Mouse (Mus musculus): Measurements from ENCODE around the gene Tmem270. TPM values are rescaled to one million over a fixed set of nuclear protein-coding genes. Genes with fewer than 3 reads are reported as not detected.
A peak's percentile ranks its signal among the peaks of the same experiment; 100 is the strongest.
"Not testable (repeated sequence)": the region's sequence is repeated elsewhere in the genome, so short reads cannot be mapped to it uniquely, and the experiment has no call there.

Gene Tmem270
- not detected for total RNA-seq (2021)
- long read RNA-seq: 0 reads

DNA sequence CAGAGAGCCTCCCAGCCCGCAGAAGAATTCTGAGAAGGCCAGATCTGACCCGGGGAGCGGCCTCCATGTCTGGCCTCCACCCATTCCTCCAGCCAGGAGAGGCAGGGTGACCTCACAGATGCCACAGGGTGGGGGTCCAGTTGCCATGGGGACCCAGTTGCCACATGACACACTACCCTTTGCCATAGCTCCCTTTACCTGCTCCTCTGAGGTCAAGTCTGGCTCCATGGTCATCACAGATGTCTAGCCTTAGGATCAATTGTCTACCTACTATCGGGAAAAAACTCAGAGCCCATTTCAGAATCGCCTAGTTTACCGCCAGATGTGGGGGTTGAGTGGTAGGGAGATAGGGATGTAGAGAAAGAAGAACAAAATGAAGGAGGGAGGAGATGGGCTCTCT lies at the start of gene Tmem270:
TSS of gene Tmem270 (minus strand) at position 101 of the 400 bp plus-strand sequence.
- no peak for DNase-seq (ENCODE audit: low spot score in 2 of 2)

DNA sequence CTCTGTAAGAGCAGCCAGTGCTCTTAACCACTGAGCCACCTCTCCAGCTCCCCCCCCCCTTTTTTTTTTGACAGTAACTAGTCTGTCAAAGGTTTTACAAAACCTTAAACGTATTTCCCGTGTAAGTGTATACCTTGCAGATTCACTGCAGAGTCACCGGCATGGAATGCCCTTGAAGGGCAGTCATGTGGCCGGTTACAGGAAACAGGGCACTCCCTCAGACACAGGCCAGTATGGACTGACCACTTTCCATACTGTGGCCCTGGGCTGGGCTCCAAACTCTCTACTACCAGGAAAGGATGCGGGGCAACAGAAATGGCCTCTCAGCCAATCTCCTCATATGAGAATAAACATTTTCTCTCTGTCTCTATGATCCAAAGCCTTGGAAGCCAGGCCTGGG lies 49.0 kb upstream of the Tmem270 start:
- no peak for DNase-seq (ENCODE audit: low spot score in 2 of 2)

DNA sequence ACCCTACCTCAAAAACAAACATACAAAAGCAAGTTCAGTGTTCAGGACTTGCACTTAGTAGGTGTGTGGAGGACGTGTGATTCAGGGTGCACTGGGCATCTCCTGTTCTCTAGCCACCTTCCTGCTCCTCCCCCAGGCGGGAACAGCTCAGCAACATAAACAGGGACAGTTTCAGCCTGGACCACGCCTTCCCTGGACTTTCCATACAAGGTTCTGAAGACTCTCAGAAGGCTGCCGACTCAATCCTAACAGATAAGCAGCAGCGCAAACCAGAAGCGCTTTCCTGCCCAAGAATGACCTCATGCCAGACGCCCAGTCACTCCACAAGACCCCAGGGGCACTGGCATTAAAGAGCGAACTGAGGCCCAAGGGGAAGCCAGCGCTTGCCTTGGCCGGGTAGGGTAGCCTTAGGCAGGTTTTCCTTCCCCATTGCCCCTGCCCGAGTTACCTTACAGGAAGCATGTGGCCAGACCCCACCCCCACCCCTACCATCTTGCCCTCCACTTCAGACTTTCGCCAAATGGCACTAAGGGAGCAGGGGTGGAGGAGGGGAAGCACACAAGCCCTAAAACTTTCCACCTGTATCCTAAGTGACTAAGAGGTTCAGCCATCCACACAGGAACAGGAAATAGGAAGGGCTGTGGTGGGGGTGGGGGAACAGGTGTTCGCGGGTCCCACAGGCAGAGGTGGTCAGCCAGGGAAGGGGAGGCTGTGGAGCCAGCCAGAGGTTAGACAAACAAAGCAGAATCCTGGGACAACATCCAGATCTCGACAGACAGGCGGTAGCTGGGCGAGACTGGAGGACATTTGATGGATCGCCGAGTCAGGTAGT lies 44.7 kb upstream of the Tmem270 start:
- no peak for DNase-seq (ENCODE audit: low spot score in 2 of 2)

DNA sequence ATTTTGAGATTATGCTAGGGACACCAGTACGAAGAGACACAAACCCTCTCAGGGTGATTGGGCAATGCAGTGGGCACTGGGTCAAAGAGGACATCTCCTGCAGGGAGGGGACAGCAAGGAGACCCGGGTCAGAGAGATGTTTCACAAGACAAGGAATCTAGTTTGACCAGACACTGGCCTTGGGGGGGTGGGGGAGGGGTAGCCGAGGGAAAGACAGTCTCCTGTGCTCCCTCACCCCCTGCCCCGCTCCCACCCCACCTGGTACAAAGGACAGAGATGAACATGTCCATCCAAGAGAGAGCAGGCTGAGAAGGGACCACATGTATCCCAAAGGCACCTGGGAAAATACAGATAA lies 41.5 kb upstream of the Tmem270 start:
- DNase-seq (ENCODE audit: low spot score in 2 of 2): no peak

DNA sequence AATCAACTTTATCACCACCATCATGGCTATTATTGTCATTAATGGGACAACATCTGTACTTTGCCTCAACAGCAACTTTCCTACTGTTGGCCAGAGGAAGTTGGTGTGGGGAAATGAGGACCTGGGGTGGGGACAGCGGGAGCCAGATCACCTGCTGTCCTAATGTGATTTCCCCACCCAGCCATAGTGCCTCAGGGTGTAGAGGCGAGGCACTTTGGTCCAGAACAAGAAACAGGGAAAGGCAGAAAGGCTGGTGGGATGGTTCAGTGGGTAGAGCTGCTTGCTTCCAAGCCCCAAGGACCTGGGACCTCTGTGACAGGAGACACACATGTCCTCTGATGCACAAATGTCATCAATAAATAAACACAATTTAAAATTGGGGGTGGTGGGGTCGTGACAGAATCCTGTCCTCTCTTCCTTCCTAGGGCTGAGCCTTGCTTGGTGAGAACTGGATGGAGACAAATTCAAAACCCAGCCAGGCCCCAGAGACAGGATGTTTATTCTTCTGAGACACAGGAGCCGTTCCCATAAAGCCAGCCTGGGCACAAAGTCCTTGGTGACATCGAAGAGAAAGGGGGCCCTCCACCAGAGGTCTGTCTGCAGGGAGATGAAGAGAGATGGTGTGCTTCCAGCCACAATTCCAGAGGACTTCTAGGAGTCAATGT lies 41.0 kb upstream of the Tmem270 start:
- no peak for DNase-seq (ENCODE audit: low spot score in 2 of 2)

DNA sequence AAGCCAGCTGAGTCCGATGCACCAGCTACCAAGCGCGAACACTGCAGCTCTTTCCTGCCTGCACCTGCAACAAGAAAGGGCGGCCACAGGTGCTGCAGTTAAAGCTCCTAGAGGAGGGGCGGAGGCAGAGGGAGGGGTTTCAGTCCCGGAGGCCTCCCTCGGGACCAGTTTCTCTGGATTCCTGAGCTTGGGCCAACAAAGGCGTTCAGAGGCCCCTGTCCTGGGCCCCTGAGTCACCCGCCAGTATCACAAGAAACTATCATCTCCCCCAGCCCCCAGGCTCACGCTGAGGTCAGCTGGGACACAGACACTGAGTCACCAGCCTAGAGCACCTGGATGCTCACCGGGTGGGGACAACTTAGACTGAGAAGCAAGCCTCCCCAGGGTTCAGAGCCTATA lies 40.3 kb upstream of the Tmem270 start, which contains the start of gene Cldn4:
TSS of gene Cldn4 (minus strand) at position 78 of the 399 bp plus-strand sequence.
- DNase-seq (ENCODE audit: low spot score in 2 of 2): no peak

DNA sequence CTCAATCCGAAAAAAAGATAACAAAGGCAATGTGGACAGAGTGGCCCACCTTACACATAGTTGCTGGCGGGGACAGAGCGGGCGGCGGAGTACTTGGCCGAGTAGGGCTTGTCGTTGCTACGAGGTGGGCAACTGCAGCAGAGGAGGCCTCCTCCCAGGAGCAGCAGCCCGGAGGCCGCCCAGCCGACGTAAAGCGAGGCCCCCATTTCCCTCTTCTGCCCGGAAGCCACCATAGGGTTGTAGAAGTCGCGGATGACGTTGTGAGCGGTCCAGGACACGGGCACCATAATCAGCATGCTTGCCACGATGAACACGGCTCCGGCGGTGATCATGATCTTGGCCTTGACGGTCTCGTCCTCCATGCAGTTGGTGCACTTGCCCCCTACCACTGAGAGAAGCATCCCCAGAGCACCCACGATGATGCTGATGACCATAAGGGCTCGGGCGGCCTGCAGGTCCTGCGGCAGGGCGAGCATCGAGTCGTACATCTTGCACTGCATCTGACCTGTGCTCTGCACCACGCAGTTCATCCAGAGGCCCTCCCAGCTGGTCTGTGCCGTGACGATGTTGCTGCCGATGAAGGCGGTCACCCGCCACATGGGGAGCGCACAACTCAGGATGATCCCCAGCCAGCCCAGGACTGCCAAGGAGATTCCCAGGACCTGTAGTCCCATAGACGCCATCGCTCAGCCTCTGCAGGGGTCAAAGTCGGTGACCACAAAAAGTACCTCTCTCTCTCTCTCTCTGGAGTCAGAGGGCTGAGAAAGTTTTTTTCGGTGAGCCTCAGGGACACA lies 39.7 kb upstream of the Tmem270 start:
- no peak for DNase-seq (ENCODE audit: low spot score in 2 of 2)

DNA sequence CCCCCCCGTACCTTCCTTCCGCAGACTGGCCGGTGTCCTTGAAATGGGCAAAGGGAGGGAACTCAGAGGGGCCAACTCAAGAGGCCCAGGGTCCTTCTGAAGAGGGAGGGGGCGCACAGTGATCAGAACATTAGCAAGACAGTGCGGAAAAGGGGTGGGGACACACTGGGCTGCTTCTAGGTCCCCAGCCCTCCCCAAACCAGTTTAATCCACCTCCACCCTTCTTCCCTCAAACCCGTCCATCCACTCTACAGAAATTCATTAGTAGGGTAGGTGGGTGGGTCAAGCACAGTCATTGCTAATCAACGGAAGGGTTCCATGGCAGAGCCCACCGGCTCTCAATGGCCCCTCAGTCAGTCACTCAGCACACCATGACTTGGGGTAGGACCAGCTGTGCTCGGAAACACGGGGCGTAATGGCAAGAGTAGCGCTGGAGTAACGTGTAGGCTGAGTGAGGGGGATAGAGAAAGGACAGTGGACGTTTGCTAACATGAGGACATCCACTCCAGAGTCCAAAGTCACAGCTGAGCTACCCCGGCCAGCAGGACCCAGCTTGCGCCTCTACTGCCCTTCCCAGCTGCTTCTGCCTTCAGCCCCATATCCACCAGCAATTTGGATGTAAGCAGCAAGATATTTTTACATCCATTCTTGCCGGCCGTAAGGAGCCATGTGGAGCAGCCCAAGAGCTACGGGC lies 38.9 kb upstream of the Tmem270 start:
- DNase-seq (ENCODE audit: low spot score in 2 of 2): no peak

DNA sequence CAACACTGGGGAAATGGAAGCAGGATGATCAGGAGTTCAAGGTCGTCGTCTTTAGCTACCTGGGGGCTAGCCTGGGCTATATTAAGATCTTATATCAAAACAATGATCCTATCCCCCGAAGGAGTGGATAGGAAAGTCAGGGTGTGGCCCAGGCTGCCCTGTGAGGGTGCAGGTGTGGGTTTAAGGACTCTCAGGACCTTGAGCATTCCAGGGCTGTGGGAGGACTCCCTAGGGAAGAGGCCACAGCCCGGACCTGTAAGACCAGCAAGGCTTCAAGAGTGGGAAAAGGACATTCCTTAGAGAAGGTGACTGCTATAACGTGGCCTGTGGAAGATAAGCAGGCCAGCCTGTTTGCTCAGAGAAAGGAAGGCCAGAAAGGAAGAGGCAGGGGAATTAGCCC lies 37.6 kb upstream of the Tmem270 start:
- no peak for DNase-seq (ENCODE audit: low spot score in 2 of 2)

DNA sequence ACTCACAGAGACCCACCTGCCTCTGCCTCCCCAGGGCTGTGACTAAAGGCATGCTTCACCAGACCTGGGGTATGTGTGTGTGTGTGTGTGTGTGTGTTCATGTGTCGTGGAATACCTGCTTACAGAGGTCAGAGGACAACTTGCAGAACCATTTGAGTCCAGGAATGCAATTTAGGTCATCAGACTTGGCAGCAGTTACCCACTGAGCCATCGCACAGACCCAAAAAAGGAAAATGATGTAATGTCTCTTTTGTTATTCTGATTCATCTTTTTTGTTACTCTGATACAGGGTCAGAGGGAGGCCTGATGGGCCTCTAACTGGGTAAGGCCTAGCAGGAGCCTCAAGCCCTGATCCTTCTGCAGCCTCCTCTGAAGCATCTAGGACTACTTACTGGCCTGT lies 36.2 kb upstream of the Tmem270 start:
- no peak for DNase-seq (ENCODE audit: low spot score in 2 of 2)

DNA sequence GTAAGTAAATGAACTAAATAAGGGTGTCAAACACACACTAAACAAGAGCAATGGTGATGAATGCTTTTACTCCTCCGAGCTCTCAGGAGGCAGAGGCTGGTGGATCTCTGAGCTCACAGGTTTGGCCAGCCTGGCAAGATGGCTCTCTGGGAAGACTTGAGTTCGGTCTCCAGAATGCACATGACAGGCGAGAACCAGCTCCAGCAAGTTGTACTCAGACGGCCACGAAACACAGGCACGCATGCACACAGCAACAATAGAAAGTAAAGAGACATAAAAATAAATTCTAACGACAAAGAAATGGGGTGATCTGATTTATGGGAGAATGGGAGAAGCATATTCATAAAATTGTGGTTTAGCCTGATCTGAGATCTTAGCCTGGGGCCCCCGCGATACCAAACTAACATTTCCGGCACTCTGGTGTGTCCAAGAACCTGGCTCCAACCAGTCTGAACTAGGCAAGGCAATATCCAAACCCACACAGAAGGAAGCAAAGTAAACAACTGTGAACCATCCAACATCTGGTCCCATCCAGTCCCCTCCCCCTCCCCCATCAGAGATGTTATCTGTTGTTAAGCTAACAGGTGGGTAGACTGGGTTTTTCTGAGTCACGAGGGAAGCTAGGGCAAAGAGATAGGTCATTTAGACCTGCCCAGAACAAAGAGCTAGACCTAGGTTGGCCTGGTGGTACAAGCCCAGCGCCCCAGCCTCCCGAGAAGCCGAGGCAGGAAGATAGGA lies 35.1 kb upstream of the Tmem270 start:
- no peak for DNase-seq (ENCODE audit: low spot score in 2 of 2)

DNA sequence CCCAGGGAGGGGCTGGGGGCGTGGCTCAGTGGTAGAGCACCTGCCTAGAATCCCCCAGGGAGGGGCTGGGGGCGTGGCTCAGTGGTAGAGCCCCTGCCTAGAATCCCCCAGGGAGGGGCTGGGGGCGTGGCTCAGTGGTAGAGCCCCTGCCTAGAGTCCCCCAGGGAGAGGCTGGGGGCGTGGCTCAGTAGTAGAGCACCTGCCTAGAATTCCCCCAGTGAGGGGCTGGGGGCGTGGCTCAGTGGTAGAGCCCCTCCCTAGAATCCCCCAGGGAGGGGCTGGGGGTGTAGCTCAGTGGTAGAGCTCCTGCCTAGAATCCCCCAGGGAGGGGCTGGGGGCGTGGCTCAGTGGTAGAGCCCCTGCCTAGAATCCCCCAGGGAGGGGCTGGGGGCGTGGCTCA lies 33.0 kb upstream of the Tmem270 start:
- not testable (repeated sequence) for DNase-seq (ENCODE audit: low spot score in 2 of 2)

DNA sequence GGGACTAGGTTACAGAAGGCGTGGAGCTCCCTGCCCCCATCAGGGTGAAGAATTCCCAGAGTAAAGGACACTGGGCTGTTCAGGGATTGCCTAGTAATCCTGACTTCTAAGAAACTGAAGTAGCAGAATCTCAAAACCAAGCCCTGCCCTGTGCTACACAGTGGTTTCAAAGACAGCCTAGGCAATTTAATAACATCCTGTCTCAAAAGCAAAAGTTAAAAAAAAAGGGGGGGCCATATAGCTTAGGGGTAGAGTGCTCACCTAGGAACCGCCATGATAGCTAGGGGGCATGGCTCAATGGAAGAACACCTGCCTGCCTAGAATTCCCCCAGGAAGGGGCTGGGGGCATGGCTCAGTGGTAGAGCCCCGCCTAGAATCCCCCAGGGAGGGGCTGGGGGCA lies 32.5 kb upstream of the Tmem270 start:
- DNase-seq (ENCODE audit: low spot score in 2 of 2): no peak

DNA sequence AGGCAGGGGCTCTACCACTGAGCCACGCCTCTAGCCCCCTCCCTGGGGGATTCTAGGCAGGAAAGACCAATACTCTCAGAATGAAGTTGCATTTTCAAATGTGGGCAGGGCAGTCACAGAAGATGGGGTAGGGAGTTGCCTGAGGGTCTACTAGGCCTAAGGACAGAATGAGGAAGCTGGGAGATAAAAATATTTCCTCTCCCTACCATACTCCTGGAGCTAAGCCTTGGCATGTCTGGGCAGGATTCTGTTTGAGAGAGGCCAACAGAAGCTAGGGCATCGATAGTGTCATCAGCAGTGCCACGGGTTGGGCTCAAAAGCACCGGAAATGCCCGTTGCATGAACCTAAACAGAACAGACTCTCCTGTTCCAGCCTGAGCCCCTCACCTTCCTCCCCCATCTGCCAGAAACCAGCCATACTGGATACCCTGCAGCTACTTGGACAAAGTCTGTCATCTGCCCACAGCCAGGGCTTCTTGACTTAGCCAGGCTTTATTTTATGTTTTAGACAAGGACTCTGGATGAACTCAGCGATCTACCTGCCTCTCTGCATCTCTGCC lies 30.2 kb upstream of the Tmem270 start:
- DNase-seq (ENCODE audit: low spot score in 2 of 2): no peak

DNA sequence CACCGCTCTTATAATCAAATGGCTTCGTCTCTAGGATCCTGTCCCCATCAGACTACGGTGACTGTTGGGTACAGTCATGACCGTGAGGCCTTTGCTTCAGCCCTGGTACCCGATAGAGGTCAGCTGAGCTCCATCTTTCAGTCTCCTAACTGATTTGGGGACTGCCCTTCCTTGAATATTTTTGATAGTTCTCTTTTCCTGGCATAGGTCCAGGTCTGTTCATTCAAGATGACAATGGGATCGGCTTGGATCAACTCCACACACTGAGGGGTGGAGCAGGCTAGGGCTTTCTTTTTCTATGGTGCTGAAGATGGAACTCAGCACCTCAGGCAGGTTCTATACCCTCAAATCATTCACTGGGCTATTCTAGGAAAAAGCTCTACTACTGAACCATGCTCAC lies 29.5 kb upstream of the Tmem270 start:
- no peak for DNase-seq (ENCODE audit: low spot score in 2 of 2)

DNA sequence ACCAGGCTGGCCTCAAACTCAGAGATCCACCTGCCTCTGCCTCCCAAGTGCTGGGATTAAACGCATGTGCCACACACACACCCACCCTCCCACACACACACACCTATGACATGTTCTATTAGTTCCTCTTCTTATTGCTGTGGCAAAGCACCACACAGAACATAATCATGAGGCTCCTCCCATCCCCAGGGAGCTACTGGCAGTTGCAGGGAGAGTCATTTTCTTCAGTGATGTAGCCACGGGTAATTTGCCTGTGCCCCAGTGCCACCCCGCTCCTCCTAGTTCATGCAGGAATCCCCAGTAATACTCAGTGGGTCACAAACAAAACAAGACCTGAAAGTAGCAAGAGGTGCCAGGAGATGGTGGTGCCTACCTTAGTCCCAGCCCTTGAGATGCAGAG lies 28.1 kb upstream of the Tmem270 start:
- no peak for DNase-seq (ENCODE audit: low spot score in 2 of 2)

DNA sequence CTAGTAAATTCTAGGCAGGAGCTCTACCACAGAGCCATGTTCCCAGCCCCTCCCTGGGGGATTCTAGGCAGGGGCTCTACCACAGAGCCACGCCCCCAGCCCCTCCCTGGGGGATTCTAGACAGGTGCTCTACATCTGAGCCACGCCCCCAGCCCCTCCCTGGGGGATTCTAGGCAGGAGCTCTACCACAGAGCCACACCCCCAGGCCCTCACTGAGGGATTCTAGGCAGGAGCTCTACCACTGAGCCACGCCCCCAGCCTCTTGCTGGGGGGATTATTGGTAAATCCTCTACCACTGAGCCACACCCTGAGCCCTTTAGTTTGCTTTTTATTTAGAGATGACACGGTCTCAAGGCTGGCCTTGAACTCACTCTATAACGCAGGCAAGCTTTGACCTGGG lies 27.2 kb upstream of the Tmem270 start:
- not testable (repeated sequence) for DNase-seq (ENCODE audit: low spot score in 2 of 2)

DNA sequence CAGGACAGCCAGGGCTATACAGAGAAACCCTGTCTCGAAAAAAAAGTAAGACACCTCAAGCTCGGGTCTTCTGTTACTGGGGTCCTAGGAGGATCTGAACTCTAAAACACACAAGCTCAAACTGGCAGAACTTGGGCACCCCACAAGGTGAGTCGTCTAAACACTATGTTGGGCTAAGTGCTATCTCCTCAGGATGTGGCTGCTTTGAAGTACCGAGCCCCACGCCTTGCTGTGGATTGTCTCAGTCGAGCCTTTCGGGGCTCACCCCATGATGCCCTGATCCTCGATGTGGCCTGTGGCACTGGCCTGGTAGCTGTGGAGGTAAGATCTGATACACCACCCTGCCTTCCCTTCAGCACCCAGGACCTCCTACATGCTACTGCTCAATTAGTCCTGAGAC lies 26.7 kb upstream of the Tmem270 start:
- DNase-seq (ENCODE audit: low spot score in 2 of 2): no peak

DNA sequence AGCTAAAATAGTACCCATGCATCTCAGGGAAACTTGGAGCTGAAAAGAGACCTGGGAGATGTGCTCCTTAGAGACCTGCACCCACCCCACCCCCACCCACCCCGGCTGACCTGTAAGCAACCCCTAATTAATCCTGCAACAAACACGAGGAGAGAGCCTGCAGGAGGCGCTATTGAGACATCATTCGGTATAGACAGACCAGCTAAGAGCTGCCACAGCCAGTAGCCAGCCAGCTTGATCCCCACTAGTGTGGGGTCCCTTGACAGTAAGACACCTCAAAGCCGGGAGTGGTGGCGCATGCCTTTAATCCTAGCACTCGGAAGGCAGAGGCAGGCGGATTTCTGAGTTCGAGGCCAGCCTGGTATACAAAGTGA lies 26.4 kb upstream of the Tmem270 start:
- peak in 1 of 2 experiments; percentile 59 for DNase-seq (ENCODE audit: low spot score in 2 of 2)

DNA sequence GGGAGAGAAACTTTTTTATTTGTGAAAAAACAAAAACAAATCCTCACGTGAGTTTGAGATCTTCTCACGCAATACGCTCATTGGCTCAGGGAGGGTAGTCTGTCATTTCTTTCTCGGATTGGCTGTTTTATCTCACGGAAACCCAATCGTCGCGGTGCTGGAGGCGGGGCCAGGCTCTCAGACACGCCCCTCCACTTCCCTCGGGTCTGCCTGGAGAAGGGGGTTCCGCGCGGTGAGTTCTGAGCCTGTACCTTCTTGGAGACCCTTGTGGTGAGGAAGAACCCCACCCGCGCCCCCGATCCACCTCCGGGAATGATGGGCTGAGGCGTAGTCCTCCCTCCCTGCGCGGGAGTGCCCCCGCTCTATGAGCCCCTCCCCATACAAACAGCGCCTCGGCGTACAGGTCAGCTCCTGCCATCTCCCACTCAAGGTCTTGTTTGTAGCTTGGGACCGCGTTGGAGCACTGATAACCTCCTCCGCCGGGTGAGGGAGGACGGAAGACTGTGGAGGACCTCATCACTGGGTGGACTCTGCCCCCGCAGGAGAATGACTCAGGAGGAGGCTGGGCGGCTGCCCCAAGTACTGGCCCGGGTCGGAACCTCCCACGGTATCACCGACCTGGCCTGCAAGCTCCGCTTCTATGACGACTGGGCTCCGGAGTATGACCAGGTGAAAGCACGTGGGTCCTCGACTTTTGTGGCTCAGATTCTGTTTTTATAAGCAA lies 25.8 kb upstream of the Tmem270 start, which contains the start of gene Mettl27:
TSS of gene Mettl27 (plus strand) at position 190 of the 724 bp plus-strand sequence.
- DNase-seq (ENCODE audit: low spot score in 2 of 2): peak; percentile 70 to 84

All from layer of hippocampus, adult 18-20 months (tissue).